Mouse (Mus musculus): ENCODE measurements around the gene Ctnnbl1.
A peak's percentile ranks its signal among the peaks of the same experiment; 100 is the strongest.

Ctnnbl1 gene

GRCm38 (mm10) chr2:157824249-157824648, 87.0 kb downstream of the Ctnnbl1 start:
- DNase-seq, result no peak

DNA sequence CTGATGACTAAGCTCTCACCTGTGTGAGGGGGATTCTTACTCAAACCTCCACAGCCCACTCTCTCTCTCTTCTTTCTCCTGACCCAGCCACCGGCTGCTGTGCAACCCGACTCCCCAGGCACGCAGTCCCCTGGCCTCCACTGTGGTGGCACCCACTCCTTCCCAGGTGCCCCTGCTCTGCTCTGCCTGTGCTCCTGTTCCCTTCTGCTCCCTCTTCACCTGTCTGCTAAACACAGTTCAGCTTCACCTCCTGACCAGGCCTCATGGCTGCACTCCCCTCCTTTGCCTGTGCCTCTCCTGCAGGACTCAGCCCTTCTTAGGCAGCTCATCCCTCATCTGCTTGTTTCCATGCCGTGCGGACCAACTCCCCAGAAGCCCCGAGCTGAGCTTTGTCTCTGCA, 92.9 kb downstream of the Ctnnbl1 start:
- no peak for DNase-seq

- DNase-seq, result no peak
Measured at GRCm38 (mm10) chr2:157830620-157831354, 93.6 kb downstream of the Ctnnbl1 start.

DNA sequence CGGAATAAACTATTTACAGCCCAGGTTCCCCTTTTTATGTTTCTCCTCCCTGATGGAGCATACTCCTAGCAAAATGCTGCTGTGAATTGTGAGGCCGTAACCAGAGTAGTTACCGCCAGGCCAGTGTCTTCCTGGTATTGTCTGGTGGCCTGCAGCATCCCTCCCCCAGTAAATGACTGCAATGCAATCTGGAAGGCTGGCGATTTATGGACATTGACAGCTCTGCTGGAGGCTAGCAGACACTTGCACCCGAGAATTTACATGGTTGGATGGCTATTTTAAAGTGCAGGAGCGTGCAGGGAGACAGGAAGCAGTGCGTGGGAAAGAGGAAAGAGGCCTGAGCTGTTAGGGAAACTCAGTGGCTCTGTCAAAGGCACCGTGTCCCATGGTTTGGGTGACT, 99.8 kb downstream of the Ctnnbl1 start:
- no peak for DNase-seq

DNA sequence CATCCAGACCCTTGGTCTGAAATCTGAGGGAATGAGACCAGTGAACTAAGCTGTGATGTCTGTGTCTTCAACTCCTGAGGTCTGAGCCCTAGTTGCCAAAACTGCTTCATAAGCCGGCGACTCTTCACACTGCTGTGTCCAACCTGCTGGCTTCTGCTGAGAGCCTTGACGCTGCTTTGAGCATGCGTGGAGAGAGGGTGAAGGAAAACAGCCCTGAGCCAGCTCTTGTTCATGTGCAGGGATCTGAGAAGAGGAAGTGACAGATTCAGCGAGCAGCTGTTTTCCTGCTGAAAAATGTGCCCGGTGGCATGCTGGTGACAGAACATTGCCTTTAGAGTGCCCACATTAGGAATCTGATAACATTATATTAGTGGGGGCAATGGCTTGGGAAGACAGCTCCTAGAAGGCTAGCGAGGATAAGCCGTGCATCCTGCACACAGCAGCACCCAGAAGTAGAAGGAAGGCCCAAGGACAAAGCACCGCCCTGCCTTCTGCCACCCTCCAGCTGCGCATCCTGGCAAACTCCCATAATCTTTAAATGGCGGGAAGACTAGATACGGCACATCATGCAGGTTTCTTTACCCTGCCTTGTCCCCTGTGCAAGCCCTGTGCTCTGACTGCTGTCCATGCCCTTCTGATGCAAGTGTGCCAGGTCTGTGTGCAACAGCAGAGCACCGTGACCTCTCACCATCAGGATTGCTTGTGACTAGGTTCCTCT, 101.2 kb downstream of the Ctnnbl1 start:
- no peak for DNase-seq

DNA sequence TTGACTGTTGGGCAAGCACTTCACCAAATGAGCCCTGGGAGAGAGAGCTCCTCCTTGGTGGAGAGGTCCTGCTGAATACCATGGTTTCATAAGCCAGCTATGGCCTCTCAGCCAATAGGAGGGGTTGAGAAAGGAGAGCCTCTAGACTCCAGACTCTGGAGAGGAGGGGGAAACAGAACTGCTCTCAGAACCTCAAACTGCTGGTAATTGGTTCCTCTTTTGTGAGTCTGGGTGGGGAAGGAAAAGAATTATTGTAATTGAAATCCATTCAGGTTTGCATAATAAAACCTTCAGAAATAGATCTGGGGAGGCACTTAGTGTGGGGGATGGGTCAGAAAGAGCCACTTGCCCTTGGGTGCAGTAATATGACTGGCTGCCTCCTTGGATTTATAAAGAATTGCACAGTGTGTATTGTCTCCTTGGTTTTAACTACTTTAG, 103.5 kb downstream of the Ctnnbl1 start:
- DNase-seq, result no peak

DNA sequence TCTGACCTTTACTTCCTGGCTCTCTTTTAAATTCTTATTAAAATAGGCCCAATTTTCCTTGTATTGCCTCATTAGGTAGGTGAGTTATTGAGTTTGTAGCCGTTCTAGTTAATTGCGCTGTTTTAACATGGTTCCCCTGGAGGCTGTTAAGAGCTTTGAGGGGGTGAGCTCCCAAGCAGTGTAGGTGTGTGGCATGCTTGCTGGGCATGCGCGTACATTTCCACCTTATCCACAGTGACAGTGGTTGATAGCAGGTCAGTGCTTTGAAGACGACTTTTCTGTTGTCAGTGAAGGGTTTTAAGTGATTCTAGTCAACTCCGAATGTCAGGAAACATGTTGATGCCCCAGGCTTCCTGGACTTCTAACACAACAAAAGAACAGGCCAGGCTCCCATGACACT, 103.9 kb downstream of the Ctnnbl1 start:
- DNase-seq, result no peak

- DNase-seq, result no peak
Measured at GRCm38 (mm10) chr2:157844746-157845145, 107.5 kb downstream of the Ctnnbl1 start.

- DNase-seq, result no peak
Measured at GRCm38 (mm10) chr2:157845831-157846230, 108.6 kb downstream of the Ctnnbl1 start.

DNA sequence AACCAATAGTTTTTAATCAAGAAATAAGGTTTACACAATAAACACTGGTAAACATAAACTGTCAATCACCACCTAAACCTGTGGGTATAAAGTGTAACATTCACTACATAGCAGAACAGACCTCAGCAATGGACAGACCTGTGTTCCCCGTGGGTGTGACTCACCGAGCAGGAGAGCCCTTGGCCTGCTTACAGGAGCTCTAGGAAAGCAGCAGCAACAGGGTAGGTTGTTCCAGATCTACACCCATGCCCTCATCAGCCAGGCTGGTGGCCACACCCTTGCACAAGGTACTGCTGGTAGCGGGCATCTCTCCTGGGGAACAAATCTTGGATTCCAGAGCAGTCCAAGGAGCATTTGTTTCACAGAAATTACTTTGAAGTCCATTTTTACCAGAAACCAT, 115.9 kb downstream of the Ctnnbl1 start:
- DNase-seq, result no peak

DNA sequence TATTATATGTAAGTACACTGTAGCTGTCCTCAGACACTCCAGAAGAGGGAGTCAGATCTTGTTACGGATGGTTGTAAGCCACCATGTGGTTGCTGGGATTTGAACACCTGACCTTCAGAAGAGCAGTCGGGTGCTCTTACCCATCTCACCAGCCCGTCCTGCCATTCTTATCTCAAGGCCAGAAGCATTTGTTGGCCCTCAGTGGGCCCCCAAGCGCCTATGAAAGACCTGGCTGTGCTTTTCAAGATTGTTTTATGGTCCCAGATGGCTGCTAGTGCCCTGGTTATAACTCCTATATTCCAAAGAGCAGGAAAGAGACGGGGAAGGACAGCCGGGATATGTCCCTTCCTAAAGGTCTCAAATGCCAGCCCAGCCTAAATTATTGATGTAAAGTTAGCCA, 118.6 kb downstream of the Ctnnbl1 start:
- no peak for DNase-seq

DNA sequence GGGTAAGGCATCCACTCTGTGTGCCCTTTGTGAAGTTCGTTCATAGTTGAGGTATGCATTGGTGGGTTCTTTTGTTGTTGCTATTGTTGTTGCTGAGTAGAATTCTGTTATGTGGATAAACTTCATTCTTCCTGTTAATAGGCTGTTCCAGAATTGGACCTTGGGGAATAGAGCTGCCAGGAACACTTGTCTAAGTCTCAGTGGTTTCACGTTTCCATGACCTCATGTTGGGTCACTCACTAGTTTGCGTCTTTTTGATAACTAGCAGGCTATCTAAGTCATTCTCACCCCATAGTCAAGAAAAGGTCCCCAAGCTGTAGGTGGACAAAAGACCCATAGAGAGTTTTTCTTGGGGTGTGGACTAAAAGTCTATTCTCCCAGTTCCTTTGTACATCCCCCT, 120.3 kb downstream of the Ctnnbl1 start:
- DNase-seq, result no peak

- no peak for DNase-seq
Measured at GRCm38 (mm10) chr2:157858317-157858716, 121.1 kb downstream of the Ctnnbl1 start.

GRCm38 (mm10) chr2:157859046-157859701, 122.0 kb downstream of the Ctnnbl1 start:
- no peak for DNase-seq

DNA sequence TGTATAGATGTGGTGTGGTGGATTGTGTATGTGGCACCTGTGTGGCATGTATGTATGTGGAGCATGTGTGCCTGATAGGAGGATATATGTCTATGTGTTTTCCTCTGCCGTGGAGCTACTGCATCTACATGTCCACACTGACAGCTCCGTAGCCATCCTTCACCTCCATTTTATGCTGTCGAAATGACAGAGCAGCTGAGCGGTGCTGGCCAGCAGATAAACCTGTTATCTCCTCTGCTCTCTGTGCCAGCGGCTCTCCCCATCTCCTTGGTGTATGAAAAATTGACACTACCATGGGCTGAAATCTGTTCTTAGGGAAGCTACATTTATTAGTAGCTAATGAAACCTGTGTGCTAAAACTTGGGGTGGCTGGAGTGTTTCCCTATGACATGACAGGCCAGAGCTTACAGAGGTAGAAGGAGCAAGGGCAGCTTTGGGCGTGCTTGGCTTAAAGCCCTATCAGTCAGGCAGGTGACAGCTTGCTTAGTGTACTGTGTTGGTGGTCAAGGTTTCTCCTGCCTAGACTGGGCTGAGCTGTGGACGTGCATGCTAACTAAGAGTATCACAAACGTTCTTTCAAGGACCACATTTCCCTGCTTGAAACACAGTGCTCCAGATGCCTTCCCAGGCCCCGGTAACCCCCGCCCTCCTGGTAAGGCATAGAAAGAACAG, 124.2 kb downstream of the Ctnnbl1 start:
- no peak for DNase-seq

DNA sequence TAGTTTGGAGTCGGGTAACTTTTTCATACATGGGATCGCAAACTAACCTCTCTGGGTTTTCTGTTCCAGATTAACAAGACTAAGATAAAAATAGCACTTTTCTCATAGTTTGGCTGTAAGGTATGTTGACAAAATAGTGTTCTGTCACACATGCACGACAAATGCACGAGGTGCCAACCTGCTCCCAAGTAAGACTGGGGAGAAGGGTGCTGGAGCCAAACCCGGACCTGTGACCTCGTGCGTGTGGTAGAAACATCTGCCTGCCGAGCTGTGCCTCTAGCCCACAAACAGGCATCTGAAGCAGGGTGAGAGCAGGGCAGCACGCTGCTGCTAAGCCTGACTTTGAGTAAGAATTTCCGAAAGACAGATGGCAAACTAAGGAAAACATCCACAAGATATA, 125.1 kb downstream of the Ctnnbl1 start:
- DNase-seq, result no peak

- DNase-seq, result no peak
Measured at GRCm38 (mm10) chr2:157867126-157867525, 129.9 kb downstream of the Ctnnbl1 start.

- DNase-seq, result no peak
Measured at GRCm38 (mm10) chr2:157870247-157870646, 133.0 kb downstream of the Ctnnbl1 start.

DNA sequence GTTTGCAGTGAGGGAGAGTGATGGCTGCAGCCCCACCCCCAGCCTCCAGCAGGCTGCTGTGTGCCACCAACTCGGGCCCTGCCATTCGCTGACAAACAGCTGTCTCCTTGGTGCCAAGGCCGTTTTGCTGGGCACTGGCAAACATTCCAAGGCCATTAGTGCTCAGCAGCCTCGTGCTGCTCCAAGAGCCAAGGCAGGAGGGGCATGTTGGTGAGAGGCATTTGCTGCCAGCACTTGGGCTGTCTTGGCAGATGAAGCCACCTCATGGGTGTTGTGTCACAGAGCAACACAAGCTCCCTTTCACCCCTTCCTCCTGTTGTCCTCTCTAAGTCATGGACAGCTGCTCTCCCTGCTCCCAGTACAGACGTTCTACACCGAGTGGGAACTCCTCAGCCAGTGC, 136.0 kb downstream of the Ctnnbl1 start:
- DNase-seq, result peak; percentile 39

DNA sequence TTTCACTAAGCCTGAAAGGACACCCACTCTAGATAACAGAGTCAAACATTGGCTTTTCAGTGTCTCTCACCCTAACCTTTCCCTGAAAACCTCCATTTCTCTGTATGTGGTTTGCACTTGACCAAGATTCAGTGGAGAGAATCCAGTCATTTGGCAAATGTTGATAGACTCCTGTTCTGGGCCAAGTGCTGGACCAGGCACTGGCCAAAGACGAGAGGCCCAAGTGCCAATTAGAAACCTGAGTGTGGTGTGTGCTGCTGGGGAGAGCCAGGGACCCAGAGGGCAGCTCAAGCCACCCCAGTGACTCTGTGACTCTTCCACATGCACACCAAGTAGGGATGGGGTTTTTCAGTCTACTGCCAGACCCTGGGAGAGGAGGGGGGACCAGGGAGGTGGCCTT, 136.5 kb downstream of the Ctnnbl1 start:
- DNase-seq, result no peak

DNA sequence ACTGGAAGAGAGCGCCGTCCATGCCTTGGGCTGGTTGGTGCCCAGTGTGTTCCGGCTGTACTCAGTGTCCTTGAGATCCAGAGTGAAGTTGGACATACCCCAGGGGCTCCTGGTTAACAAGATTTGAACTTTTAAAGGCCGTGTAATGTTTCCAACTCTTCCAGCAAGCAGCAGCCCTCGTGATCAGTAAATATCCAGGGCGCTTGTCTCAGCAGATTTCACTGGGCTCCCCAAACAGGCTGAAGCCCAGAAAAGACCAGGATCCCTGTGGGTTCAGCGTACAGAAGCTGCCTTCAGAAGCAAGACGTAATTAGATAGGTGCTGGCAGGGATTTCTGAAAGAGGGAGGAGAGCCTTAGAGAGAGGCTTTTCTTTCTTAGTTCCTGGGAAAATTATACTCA, 137.9 kb downstream of the Ctnnbl1 start:
- DNase-seq, result peak; percentile 48

DNA sequence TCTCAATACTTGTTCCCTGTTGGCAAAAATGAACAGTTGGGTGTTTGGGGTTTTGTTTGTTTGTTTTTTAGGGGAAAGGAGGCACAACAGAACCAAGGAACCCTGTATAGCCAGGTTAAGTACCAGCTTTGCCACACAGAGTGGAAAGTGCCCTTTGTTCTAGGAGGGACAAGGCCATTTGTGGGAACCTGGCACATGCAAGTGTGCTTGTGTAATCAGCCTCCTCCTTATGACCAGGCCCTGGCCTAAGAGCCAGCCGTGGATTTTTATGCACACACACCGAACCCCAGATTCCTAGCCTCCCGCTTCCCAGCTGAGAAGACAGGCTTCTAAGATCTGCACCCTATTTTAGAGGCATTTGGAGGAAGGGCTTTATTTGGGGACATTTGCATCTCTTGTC, 140.2 kb downstream of the Ctnnbl1 start:
- no peak for DNase-seq

GRCm38 (mm10) chr2:157877967-157878366, 140.8 kb downstream of the Ctnnbl1 start:
- DNase-seq, result no peak

All from kidney, adult 18-20 months (tissue).